Mouse (Mus musculus) hindbrain, embryonic 15.5 days (tissue): ENCODE data around the gene Lins1. TPM values are rescaled to one million over a fixed set of nuclear protein-coding genes. Genes with fewer than 3 reads are reported as not detected.

Source experiments
- polyA plus RNA-seq: library from polyadenylated mRNA; unstranded; fragments of >200 nt; fragmentation: Nextera tagmentation; extraction: Ambion mirVana; gene quantifications from 2 replicates; pipeline ENCODE4 v1.2.1, GENCODE M21; 2015

Lins1 gene
- polyA plus RNA-seq, 1 experiment from 2014 or later = 16.6 TPM

Other genes with a start within 250 kb of the Lins1 start
- gene Asb7, start 293 bp upstream of the Lins1 start, polyA plus RNA-seq = 14.1 and 16.6 TPM in 2 replicates
- 0.39 and 0.52 TPM in 2 replicates for gene Cers3, start 53.6 kb downstream of the Lins1 start, polyA plus RNA-seq
- gene Adamts17, start 149.8 kb downstream of the Lins1 start, polyA plus RNA-seq = 3.5 and 4.5 TPM in 2 replicates